Mouse (Mus musculus) myocyte (in vitro differentiated cells): ENCODE results near the gene Tmem11. TPM values are rescaled to one million over a fixed set of nuclear protein-coding genes. Genes with fewer than 3 reads are reported as not detected.

Experiments used
- H3K27me3 ChIP-seq: one replicate; pipeline ENCODE4 v1.6.1; 2011; ENCODE audit not compliant: control insufficient read depth, insufficient read depth, insufficient read length
- H3K36me3 ChIP-seq: one replicate; pipeline ENCODE4 v1.6.1; 2011; ENCODE audit not compliant: control insufficient read depth, insufficient read depth
- H3K4me2 ChIP-seq: one replicate; pipeline ENCODE4 v1.6.1; 2011; ENCODE audit warnings: low read depth, control low read depth
- H3K4me3 ChIP-seq: one replicate; pipeline ENCODE4 v1.5.1; 2011; ENCODE audit warnings: mild to moderate bottlenecking, control low read depth, moderate library complexity
- H3K79me2 ChIP-seq: one replicate; pipeline ENCODE4 v1.6.1; 2011; ENCODE audit not compliant: control insufficient read depth, insufficient read depth
- H3ac ChIP-seq: one replicate; pipeline ENCODE4 v1.6.1; 2011; ENCODE audit not compliant: control insufficient read depth, insufficient read length
- CEBPB ChIP-seq: IDR thresholded peaks from 2 replicates; pipeline ENCODE4 v1.6.1; 2011; ENCODE audit warnings: mild to moderate bottlenecking, moderate library complexity; ENCODE audit not compliant: poor library complexity, insufficient read depth, severe bottlenecking
- E2F4 ChIP-seq: IDR thresholded peaks from one replicate; pipeline ENCODE4 v1.6.1; 2011; ENCODE audit warnings: mild to moderate bottlenecking, control low read depth, moderate library complexity; ENCODE audit not compliant: insufficient read depth
- MAX ChIP-seq: IDR thresholded peaks from one replicate; pipeline ENCODE4 v1.6.1; 2011; ENCODE audit warnings: low read depth, mild to moderate bottlenecking, control low read depth
- MYOD1 ChIP-seq, 3 experiments: IDR thresholded peaks; one replicate each; pipeline ENCODE4 v1.6.1; 2011; ENCODE audit warnings: control low read depth in 2 of 3, low read depth in 2 of 3, mild to moderate bottlenecking in 2 of 3, moderate library complexity in 1 of 3; ENCODE audit not compliant: insufficient read length in 2 of 3, control insufficient read depth in 1 of 3
- MYOG ChIP-seq, 3 experiments: IDR thresholded peaks; one replicate each; pipeline ENCODE4 v1.6.1; 2011; ENCODE audit warnings: control low read depth in 2 of 3, low read depth in 2 of 3, mild to moderate bottlenecking in 2 of 3; ENCODE audit not compliant: insufficient read length in 2 of 3, control insufficient read depth in 1 of 3, insufficient read depth in 1 of 3
- POLR2A ChIP-seq: IDR thresholded peaks from one replicate; pipeline ENCODE4 v1.6.1; 2011; ENCODE audit warnings: low read depth, mild to moderate bottlenecking, control low read depth, moderate library complexity; ENCODE audit not compliant: insufficient read length
- POLR2AphosphoS2 ChIP-seq: IDR thresholded peaks from one replicate; pipeline ENCODE4 v1.6.1; 2011; ENCODE audit warnings: low read depth, control low read depth; ENCODE audit not compliant: insufficient read length
- REST ChIP-seq: IDR thresholded peaks from one replicate; pipeline ENCODE4 v1.6.1; 2011; ENCODE audit warnings: mild to moderate bottlenecking, control low read depth, moderate library complexity; ENCODE audit not compliant: insufficient read depth, insufficient read length
- SRF ChIP-seq: IDR thresholded peaks from one replicate; pipeline ENCODE4 v1.6.1; 2011; ENCODE audit warnings: low read depth; ENCODE audit not compliant: control insufficient read depth, insufficient read length
- TCF12 ChIP-seq: IDR thresholded peaks from one replicate; pipeline ENCODE4 v1.6.1; 2011; ENCODE audit warnings: mild to moderate bottlenecking, control low read depth; ENCODE audit not compliant: poor library complexity, insufficient read depth, severe bottlenecking
- TCF3 ChIP-seq: IDR thresholded peaks from one replicate; pipeline ENCODE4 v1.6.1; 2011; ENCODE audit warnings: low read depth, control low read depth; ENCODE audit not compliant: insufficient read length
- USF1 ChIP-seq: IDR thresholded peaks from one replicate; pipeline ENCODE4 v1.6.1; 2011; ENCODE audit warnings: low read depth, mild to moderate bottlenecking, control low read depth, moderate library complexity
- polyA plus RNA-seq: library from polyadenylated mRNA; unstranded; fragments of >200 nt; fragmentation: generic; extraction: Trizol; gene quantifications from one replicate; pipeline ENCODE4 v1.2.1, GENCODE M21; 2012; ENCODE audit warnings: missing spikeins

The Tmem11 gene
- polyA plus RNA-seq, 1 experiment: 68.7 TPM

DNA sequence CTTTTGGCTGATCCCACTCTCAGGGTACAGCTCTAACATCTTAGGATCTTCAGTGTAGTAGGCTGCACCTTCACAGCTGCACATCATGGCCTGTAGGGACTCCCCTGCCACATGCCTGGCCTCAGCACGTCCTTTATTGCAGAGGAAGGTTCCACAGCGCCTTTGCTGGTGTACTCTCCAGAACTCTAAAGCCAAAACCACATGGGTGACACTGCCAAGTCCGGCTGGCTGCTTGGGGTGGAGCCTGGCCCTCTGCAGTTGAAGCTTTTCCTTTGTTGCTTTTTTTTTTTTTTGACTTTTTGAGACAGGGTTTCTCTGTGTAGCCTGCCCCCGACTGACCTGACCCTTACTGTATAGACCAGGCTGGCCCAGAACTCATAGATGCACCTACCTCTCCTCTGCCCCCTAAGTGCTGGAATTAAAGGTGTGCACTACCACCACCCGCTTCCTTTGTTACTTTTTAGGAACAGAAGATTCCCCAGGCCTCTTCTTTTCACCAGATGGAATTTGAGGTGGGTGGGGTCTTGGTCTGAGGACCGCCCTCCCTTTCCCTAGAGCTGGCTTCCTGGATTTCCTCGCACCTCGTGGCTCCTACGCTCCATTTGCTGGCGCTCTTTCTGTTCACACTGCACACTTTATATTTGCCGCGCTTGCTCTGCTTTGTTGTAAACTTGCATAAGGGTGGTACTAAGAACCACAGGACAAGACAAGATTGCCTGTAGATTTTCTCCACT is 37.4 kb downstream of the Tmem11 start:
- no peak overlapping the region for H3K4me2 ChIP-seq
- no peak overlapping the region for H3ac ChIP-seq
- H3K4me3 ChIP-seq: no peak overlapping the region
- H3K36me3 ChIP-seq: no peaks in the 10 kb centered on the region
- H3K79me2 ChIP-seq: peaks cover 3% of the 10 kb centered on the region
- no peak for TF ChIP-seq SRF
- no peak for TF ChIP-seq REST
- TF ChIP-seq MYOG (IDR thresholded peaks at IDR 0.05; ENCODE audit: control insufficient read depth in 1 of 3, insufficient read depth in 1 of 3, insufficient read length in 2 of 3, low read depth in 2 of 3): no peak
- TF ChIP-seq POLR2AphosphoS2: no peak
- no peak for TF ChIP-seq E2F4
- TF ChIP-seq MYOD1 (IDR thresholded peaks at IDR 0.05; ENCODE audit: control insufficient read depth in 1 of 3, insufficient read length in 2 of 3, low read depth in 2 of 3): no peak
- no peak for TF ChIP-seq USF1
- no peak for TF ChIP-seq POLR2A
- TF ChIP-seq CEBPB: no peak
- no peak for TF ChIP-seq TCF3
- TF ChIP-seq MAX: no peak
- TF ChIP-seq TCF12: no peak
- no peaks in the 10 kb centered on the region for H3K27me3 ChIP-seq

GRCm38 (mm10) chr11:60837644-60838406 is 41.2 kb downstream of the Tmem11 start:
- H3ac ChIP-seq: no peak overlapping the region
- H3K4me3 ChIP-seq: no peak overlapping the region
- no peak overlapping the region for H3K4me2 ChIP-seq
- TF ChIP-seq POLR2A (no peak), POLR2AphosphoS2 (no peak), SRF (no peak), MYOD1 (IDR thresholded peaks at IDR 0.05; ENCODE audit: control insufficient read depth in 1 of 3, insufficient read length in 2 of 3, low read depth in 2 of 3) (no peak), MYOG (IDR thresholded peaks at IDR 0.05; ENCODE audit: control insufficient read depth in 1 of 3, insufficient read depth in 1 of 3, insufficient read length in 2 of 3, low read depth in 2 of 3) (no peak), TCF3 (no peak), MAX (no peak), CEBPB (no peak), TCF12 (no peak), E2F4 (no peak), USF1 (no peak)
- no peaks in the 10 kb centered on the region for H3K27me3 ChIP-seq
- H3K79me2 ChIP-seq: peaks cover 6% of the 10 kb centered on the region
- no peaks in the 10 kb centered on the region for H3K36me3 ChIP-seq

DNA sequence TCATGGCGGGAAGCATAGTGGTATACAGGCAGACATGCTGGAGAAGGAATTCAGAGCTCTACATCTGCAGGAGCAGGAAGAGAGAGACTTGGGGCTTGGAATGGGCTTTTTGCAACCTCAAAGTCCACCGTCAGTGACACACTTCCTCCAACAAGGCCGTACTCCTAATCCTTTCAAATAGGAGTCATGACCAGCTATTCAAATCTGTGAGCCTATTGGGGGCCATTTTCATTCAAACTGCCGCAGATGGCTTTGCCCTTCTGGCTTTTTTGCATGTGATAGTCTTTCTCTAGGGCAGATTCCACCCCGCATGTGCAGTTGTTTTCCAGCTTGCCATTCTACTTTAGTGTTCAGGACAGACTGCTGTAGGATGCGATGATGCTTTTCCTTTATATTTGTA is 42.2 kb downstream of the Tmem11 start:
- Histone ChIP-seq H3K36me3 (no peaks in the 10 kb centered on the region), H3K4me3 (no peak overlapping the region), H3ac (no peak overlapping the region), H3K79me2 (peaks cover 8% of the 10 kb centered on the region), H3K4me2 (no peak overlapping the region), H3K27me3 (no peaks in the 10 kb centered on the region)
- TF ChIP-seq MYOG (IDR thresholded peaks at IDR 0.05; ENCODE audit: control insufficient read depth in 1 of 3, insufficient read depth in 1 of 3, insufficient read length in 2 of 3, low read depth in 2 of 3) (no peak), CEBPB (no peak)

DNA sequence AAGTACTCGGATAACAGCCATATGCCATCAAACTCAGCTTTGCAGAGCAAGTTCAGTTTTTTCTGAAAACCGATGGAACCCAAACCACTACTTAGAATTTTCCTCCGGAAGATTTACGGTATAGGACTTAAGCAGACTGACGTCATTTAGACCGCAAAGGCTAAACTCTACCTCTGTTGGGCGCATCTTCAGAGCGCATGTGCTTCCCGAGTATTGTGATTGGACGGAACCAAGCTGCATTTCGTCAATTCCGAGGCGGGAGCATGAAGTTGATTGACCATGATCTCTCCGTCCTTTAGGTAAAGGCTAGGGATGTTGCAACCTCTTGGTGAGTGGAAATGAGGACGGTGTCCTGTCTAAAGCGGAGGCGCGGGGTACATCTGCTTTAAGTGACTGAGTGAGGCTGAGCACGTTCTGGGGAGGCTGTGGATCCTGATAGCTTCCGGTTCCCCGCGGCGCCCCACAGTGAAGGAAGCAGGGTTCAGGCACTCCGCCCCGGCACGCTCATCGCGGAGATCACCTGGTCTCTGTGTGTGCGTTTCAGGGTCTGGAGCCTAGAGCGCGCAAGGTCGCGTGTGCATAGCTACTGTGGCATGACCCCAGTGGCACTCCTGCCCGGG is 48.5 kb downstream of the Tmem11 start, which contains the start of gene Dhrs7b:
TSS of gene Dhrs7b (plus strand) at position 199 of the 620 bp plus-strand sequence.
- no peaks in the 10 kb centered on the region for H3K36me3 ChIP-seq
- peak; percentile 53 for TF ChIP-seq POLR2A
- TF ChIP-seq REST: no peak
- TF ChIP-seq MYOD1 (IDR thresholded peaks at IDR 0.05; ENCODE audit: control insufficient read depth in 1 of 3, insufficient read length in 2 of 3, low read depth in 2 of 3): no peak
- TF ChIP-seq POLR2AphosphoS2: peak; percentile 32
- TF ChIP-seq TCF12: no peak
- TF ChIP-seq MYOG (IDR thresholded peaks at IDR 0.05; ENCODE audit: control insufficient read depth in 1 of 3, insufficient read depth in 1 of 3, insufficient read length in 2 of 3, low read depth in 2 of 3): no peak
- TF ChIP-seq USF1: no peak
- TF ChIP-seq E2F4: peak; percentile 71
- no peak for TF ChIP-seq MAX
- no peak for TF ChIP-seq TCF3
- TF ChIP-seq SRF: peak; percentile 30
- peak; percentile 69 for TF ChIP-seq CEBPB
- H3ac ChIP-seq: peak within 1 kb of the TSS; percentile 49
- peak within 1 kb of the TSS; percentile 91 for H3K4me2 ChIP-seq
- H3K4me3 ChIP-seq: peak within 1 kb of the TSS; percentile 38
- H3K27me3 ChIP-seq: no peaks in the 10 kb centered on the region
- H3K79me2 ChIP-seq: peaks cover 14% of the 10 kb centered on the region
